Mouse (Mus musculus) right cerebral cortex, postnatal 4 days (tissue): ENCODE data around the gene Astn2.
"Not testable (repeated sequence)": the region's sequence is repeated elsewhere in the genome, so short reads cannot be mapped to it uniquely, and the experiment has no call there.

Source experiments
- DNase-seq: peaks from one replicate; pipeline ENCODE4 v3.0.0-alpha.2; 2022

Astn2 gene

DNA sequence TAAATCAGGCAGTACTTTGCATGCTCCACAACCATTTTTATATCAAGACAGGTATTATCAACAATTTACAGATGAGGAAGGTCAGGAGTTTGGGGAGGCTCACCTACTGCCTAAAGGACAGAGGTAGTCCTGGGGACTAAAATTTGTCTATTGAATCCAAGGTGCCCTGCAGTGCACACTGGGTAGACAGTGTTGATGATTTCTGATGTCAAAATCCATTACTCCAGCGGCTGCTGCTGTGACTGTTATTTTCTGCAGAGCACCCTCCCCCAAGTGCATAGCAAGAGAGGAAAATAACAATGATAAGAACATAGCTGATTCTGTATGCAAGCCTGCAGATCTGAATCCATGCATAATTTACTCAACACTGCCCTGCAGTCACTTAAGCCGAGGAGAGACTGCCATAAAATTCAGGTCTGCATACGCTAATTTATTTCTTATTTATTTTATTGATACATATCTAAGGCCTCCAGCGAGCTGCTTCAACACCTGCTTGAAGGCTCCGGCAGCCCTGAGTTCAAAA lies 660.3 kb downstream of the Astn2 start:
- DNase-seq, result no peak

DNA sequence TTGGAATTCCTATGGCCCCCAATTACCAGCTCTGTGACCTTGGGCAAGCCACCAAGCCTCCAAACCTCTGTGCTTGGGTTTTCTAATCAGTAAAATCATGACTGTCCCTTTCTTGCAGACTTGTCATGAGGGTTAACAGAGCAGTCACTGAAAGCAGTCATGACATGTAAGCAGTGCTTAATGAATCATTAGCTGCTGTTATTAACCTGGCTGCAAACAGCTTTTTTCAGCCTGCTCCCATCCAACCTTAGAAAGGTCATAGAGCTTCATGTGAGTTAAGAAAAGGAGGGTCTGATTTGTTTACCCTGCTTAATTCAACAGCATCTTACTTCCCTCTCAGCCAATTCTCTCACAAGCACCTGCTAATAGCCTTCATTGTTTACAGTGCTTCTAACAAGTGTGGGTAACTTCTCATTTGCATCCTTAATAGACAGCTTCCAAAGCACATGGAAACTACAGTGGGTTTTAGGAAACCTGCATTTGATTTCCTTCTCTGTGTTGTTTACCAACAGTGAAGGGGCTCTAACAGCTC lies 661.2 kb downstream of the Astn2 start:
- no peak for DNase-seq

DNA sequence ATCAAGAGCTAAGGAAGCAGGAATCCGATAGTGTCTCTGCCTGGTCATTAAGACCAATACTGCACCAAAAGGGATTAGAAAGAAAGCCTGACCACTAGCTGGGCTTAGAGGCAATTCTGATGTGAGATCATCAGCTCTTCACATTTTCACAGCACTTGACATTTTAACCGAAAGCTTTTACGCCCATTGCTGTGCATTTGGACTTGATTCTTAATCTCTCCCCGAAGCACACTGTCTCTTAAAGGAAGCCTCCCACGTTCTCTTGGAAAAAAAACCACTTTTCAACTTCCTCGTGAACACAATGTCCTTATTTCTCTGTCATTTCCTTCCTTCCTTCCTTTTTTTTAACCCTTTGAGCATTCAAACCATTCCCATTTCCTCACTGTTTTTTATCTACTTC lies 680.0 kb downstream of the Astn2 start:
- DNase-seq, result no peak

DNA sequence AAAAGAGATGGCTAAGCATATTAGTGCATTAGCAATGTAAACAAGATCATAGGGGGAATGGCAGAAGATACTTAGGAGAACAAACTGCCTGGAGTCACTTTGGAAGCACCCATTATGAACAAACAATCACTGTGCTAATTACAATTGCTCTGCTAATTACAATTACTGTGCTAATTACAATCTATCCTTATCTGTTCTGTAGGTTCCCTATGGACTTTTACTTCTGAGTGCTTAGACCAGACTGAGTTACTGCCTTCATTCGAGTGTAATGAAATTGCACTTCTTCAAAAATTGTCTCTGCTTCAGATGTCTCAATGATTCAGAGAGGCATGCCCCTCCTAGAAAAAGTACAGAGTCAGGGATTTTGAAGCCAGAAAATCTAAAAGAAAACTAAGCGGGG lies 684.8 kb downstream of the Astn2 start:
- no peak for DNase-seq

DNA sequence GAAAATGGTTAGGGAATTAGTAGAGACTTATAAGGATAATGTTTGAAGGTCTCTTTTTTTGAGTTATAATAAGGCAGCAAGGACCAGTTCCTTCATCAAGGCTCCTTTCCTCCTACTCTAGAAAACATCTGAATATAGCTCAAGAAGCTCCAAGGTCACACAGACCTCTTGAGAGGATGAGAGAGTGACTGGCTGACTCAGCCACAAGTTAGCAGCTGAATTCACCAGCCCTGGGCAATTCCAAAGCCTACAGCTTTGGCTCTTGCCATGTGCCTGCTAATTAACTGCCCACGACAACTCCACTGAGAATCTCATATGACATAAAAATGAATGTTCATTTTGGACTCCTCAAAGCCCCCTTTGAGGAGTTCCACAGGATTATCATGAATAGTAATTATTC lies 686.5 kb downstream of the Astn2 start:
- DNase-seq, result no peak

DNA sequence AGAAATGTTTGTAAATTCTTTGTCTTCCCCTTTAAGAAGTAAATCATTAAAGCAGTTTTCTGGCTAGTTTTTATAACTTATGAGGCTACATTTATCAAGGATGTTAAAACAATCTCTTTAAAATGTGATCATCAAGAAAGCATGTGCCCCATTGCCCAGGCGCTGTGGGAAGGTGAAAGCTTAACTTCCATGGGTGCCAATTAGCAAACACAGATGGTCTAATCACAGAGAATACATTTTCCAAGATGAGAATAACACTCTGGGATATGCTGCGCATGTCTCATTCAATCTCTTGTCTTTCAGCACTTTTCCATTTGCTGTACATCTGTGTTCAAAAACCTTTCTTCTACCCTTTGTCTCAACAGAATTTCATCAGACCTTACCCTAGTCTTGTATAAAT lies 688.3 kb downstream of the Astn2 start:
- no peak for DNase-seq

DNA sequence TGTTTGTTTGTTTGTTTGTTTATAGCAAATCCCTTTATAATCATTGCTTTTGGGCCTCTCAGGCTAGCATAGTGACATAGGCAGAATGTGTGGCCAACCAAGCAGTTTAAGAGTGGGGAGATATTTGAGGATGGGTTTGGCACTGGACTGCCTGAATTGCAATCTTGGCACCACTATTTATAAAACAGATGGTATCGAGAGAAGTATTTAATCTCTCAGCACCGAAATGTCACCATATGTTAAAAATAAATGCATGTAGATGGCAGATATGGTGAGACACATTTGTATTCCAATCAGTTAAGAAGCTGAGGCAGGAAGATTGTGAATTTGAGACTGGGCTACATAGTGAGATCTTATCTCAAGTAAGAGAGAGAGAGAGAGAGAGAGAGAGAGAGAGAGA lies 692.7 kb downstream of the Astn2 start:
- no peak for DNase-seq

DNA sequence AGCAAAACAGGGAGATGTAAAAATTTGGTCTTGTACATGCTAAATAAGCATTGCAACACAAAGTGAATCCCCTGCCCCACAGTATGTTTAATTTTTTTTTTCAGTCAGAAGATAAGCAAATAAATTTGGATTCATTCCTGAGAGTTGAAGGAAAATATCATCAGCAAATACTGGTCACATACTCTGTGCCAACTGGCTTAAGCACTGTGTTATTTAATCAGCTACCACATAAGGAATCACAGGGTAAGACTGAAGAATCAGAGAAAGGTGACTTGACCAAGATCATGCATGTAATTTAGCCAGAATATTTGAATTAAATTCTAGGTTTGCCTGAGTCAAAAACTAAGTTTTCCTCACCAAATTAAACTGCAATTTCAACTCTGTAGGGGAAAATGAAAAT lies 693.8 kb downstream of the Astn2 start:
- DNase-seq, result no peak

DNA sequence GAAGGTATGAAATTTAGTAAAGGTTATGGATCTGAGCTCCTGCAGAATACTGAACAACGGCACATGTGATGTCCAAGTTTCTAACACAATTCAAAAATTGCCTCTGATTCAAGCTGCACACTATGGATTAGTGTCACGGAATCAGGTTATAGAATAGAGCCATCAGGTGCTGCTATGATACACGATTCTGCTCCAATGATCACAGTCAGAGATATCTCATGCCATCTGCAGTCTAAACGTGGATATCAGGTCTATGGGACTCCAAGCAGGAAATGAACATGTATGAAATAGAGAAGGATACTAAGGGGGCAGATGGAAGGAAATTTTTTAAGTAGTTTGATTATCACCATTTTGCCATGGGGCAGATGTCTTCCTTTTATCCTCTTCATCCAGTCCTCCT lies 702.6 kb downstream of the Astn2 start:
- DNase-seq, result no peak

DNA sequence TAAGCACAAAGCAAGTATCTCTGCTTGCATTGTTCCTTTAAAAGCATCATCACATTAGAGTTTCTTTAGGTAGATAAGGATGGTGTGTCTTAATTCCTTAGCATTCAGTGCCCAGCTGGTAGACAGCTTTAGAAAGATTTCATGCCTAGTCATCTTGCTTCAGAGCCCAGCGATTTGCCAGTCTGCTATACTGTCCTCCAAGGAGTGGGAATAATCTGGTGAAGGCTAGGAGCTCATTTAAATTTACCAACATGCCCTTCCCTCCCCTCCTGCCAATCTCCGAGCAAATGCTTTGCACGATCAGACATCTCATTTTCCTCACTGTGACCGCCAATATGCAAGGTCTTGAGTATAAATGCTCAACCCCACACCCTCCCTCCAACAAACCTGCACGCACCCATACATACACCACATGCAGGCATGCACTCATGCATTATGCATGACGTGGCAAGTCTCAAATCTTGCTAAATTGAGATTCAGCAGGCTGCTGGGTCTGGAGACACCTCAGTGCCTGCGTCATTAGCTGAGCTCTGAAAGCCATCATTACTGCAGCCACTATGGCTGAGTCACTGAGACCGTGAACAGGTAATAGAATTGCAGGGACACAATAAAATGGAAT lies 704.6 kb downstream of the Astn2 start:
- peak; percentile 6 for DNase-seq

DNA sequence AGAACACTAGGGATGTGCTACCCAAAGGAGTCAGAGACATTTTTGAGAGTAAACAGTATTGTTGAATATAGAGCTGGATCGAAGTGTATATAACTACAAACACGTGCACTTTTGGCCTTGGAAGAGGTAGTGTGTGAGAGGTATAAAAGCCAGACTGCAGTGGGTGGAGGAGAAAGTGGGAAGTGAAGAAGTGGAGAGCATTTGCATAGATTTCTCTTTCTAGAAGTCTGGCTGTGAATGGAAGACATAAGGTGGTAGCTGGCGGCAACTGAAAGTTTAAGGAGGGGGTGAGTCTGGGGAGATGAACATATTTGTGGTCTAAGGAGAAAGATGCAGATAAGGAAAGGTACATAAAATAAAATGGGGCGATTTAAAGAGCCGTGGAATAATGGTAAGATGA lies 709.2 kb downstream of the Astn2 start:
- no peak for DNase-seq

DNA sequence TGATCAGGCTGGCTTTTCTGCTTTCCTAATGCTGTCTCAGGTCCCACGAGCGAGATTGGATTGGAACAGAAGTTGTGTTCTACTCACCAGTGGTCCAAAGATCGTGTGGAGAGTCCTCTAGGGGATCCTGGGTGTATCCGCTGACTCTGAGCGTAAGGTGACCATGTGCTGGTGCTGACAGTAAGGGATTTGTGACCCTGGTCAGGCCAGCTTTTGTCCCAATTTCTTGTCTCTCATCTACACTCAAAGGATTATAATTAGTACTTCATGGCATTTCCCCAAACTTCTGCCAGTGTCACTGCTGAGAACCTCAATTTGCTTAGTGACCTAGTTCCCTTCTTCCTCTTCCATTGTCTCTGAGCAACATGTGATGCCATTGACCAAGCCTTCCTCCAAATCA lies 710.4 kb downstream of the Astn2 start:
- no peak for DNase-seq

DNA sequence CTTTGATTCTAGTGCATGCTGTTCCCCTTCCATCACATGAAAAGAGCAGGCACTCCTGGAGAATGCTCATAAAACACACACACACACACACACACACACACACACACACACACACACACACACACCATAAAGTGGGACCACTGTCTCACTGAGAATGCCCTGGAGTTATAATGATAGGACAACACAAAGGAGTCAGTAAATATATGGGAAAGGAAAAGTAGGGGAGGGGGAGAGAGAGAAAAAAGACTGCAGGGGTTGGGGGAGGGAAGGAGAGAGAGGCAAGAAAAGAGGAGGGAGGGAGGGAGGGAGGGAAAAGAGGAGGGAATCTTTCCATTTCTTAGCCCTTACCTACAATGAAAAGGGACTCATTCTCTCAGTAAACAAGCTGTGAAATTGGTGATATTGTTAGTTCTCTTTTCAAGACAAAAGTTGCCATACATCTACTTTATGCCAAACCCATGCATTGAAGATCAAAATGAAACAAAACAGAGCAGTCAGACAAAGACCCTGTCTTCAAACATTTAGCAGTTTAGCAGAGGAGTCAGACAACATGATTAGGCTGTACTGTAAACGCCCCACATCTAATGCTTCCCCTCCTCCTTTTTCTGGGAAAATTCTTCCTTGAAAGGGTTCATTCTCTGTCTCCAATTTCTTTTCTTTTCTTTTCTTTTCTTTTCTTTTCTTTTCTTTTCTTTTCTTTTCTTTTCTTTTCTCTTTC lies 717.2 kb downstream of the Astn2 start:
- no peak for DNase-seq

DNA sequence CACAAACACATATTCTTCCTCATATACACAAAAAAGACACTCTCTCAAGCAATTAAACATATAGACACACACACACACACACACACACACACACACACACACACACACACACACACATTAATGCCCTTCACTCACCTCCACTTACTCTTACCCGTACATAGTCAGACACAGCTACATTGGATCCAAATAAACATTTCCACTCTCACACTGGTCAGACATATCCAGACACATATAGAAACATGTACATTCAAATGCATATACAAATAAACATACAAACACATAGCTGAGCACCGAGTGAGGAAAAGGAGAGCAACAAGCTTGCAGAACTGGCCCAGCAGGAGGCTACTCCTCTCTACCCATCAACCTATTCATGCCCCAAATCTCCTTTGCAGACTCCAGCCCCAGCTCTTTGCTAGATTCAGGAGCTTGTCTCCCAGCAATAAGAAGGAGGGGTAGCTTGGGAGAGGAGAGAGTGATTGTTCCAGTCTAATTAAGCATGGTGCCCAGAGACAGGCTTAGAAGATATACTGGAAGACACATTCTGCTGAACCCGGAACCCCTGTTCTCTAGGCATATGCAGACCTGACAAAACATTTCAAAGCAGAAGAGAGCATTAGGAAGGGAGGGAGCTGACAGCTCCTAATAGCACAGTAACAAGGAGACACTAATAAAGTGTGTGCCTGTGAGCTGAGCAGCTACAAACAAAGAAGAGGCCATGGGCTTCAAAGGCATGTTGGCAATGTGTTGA lies 718.0 kb downstream of the Astn2 start:
- no peak for DNase-seq

DNA sequence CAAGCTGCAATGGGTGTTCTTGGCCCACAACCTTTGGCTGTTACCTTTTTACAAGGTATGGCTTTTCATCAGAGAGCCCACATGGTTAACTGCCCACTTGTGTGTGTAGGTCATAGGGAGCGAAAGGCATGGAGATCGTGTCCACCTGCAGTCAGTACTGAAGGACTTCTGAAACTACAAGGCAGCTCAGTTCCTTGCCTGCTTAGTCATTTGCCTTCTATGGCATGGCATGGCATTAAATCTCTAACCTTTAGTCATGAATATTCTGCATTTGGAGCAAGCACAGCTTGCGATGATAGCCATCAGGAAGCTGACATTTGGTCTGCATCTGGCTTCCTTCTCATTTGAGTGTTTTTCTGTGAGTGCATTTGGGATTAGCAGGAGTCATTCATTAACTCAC lies 720.0 kb downstream of the Astn2 start:
- no peak for DNase-seq

DNA sequence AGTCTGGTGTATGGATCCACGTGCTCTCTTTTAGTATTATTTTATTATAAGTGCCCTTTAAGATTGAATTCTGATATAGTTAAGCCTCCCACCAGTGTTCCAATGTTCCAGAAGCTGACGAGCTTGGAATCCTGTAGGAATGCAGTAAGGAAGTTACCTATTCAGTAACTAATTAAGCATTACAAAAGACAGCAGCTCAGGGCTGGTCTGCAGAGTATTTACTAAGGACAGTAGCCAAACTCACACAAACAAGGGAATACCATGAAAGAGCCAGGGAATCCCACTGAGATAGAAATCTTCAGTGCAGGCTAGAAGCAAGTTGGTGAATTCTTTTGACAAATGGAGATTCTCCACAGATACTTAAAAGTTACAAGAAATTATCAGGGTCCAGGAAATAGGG lies 724.6 kb downstream of the Astn2 start:
- not testable (repeated sequence) for DNase-seq

DNA sequence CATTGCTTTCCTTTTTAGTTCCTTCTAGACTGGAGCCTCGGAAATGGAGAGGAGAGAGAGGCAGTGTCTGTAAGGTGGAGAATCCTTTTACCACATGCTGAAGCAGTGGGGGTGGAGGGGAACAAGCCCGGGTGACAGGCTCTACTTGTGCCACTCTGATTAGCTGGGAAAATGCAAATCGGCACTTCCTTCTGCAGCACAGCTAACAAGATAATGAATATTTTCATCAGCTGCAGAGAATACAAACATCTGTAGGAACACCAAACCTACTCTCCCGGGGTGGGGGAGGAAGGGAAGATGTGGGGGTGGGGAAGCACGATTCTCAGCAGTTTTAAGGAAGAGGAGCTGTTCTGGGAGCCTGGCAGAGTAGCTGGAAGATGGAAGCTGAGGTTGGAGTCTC lies 725.5 kb downstream of the Astn2 start:
- no peak for DNase-seq

DNA sequence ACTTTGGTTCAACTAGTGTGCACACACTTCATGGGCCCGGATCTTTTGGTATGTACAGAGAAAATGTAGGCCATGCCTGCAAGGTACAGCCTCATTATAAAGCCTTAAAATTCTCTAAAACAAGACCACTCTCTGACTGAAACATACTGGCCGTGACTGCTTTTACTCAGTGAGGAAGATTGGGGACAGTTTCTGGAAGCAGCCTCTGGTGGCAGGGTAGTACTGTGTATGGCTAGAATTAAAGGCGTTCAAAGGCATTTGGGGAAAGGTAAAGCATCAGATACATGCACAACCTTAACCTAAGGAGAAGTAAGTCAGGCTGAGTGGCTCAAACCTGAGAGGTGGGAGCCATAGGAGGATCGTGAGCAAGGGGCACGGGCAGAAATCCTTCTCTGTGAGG lies 725.9 kb downstream of the Astn2 start:
- no peak for DNase-seq

DNA sequence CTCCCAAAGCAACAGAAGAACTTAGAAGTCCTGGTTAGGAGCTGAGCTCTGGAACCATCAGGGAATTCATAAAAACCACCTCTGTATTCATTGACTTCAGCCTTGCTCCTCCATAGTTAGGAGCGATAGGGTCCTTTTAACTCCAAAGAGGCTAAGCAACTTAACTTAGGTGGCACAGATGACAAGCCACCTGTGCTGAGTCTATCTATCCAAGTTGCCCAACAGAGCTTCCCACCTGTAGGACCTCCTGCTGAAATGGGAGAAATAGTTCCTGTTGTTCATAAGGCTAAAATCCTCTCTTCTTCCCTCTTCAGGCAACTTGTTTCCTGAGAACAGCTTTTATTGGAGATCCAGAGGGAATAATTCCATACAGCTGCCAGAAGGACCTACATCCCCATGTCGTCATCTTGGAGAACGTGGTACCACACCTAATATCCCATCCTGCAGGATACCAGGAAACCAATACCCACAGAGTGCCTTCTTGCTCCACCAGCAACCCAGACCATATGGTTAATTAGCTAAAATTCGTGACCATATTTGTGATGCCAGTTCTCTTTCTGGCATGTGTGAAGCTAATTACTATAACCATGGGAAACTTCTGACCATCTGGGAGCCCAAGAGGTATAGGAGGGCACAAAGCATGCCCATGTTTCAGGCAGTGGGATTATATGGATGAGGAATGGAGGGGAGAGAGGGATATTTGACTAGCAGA lies 730.0 kb downstream of the Astn2 start:
- DNase-seq, result no peak

DNA sequence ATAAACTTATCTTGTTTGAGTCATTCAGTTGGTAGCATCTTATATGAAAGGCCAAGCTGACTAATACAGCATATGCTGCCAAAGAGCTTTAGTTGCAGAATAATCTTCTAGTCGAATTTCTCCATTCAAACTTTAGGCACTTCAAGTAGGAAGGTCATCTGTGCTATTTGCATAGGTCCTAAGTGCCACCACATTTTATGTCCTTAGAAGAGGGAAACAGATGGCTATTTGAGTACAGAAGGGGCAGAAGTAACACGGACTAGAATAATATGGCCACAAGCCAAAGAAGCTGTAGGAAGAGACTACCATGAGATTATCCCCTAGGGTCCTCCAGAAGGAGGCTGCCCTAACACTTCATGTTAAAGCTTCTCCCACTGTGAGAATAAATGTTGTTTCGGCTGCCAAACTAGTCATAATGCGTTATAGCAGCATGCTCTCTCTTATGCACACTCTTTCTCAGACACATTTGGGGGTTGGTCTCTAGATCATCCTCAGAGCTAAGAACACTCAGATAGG lies 730.9 kb downstream of the Astn2 start:
- DNase-seq, result no peak

DNA sequence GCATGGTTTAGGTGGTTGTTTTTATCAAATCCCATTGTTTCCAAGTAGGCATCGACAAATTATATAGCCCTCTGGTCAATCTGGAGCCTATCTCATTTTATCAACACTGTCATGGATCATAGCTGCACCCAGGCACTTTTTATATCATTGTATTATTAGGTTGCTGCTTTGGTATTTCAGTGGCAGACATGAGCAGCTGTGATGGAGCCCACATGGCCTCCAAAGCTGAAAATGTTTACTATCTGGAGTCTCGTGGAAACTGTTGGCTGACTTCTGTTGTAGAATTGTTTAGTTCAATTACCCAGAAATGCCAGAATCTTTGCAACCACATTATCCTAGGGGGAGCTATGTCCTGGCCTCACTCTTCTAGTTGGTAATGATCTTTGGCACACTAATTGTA lies 732.1 kb downstream of the Astn2 start:
- no peak for DNase-seq

DNA sequence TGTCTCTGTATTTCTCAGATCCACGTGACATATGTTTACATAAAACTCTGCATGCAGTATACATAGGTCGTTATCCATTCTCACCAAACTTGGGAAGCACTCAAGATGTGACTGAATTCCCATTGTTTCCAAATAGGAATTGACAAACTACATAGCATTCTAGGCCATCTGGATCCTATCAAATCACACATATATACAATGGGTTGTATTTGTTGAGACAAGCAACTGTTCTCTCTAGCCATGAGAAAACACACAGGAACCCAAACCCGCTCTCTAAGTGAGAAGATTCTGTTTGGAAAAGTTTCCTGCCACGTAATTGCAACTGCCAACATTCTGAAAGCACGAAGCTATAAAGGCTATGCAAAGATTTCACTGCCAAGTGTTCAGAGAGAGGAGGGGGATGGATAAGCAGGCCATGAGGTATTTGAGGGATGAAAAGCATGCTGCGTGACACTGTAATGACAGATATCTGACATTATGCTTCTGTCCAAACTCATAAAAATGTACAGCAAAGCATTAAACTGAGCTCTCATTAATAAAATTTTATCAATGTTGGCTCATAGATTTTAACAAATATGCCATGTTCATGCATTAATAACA lies 732.7 kb downstream of the Astn2 start:
- no peak for DNase-seq
